Mouse (Mus musculus): ENCODE measurements around the gene Casq2.

The Casq2 gene

DNA sequence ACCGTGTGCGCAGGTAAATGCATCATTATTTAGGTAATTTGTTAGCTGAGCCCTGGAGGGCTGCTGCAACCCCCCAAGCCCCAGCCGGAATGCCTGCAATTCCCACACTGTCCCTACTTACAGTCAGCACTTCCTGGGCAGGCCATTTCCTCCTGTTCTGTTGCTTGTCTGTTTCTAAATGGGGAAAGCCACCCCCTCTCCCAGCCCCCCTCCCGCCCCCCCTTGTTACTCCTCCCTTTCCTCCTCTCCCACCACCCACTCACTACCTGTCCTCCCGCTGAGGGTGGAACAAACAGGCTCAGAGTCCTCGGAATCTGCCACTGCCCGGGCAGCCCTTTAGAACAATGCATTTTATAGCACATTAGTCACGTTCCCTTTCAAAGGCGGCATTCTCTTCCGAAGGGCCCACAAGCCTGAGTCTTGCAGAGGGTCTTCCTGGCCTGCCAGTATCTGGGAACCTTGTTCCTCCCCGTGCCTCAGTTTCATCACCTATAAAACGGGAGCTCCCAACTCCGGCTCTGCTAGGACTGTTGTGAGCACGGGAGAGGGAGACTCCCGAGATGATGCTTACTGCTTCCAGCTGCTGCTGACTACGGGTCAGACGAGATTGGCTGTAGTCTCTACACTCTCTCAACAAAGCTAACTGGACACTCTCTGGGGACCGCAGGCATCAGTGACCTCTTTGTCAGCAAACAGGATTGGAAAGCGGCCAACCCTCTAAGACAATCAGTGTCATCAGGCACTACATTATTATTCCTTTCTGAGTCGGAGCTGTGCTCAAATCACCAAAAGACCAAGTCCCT lies 107.5 kb downstream of the Casq2 start:
- DNase-seq (ENCODE audit: low read depth, low spot score): no peak

- no peak for DNase-seq (ENCODE audit: low read depth, low spot score)
Measured at GRCm38 (mm10) chr3:102194291-102195051, 108.3 kb downstream of the Casq2 start.

DNA sequence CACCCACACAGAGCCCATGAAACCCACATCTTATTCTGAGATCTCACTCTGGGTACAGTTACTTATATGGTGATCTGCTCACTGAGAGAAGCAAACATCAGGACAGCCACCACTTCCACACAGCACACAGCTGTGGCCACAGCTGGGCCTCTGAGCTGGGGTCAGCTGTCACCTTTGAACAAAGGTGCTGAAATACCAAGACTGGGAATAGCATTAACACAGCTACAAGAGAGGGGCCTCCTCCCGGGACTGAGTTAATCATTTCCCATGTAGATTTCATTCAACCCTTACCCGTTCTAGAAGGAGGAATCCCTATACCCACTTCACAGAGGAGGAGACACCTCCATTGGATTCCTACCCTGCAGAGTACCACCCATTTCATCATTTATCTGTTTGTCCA lies 109.5 kb downstream of the Casq2 start:
- no peak for DNase-seq (ENCODE audit: low read depth, low spot score)

Data from retina, adult 2 months (tissue).